Mouse (Mus musculus) brain, embryonic 14.5 days (tissue): ENCODE results near the gene Lrch1. TPM values are rescaled to one million over a fixed set of nuclear protein-coding genes. Genes with fewer than 3 reads are reported as not detected.

ENCODE experiments used
- DNase-seq: peaks from one replicate; pipeline ENCODE4 v3.0.0-alpha.2; 2011; ENCODE audit warnings: low read depth
- CTCF ChIP-seq: fragments of 200-500 bp; IDR thresholded peaks from 2 replicates; pipeline ENCODE4 v1.5.1; 2012; ENCODE audit warnings: inconsistent platforms, mild to moderate bottlenecking, moderate library complexity, borderline replicate concordance; ENCODE audit not compliant: insufficient read depth, insufficient read length; ENCODE audit errors: extremely low read depth
- POLR2A ChIP-seq: fragments of 200-500 bp; IDR thresholded peaks from 2 replicates; pipeline ENCODE4 v1.6.1; 2012; ENCODE audit warnings: mild to moderate bottlenecking, inconsistent platforms, borderline replicate concordance; ENCODE audit not compliant: poor library complexity, insufficient read depth, insufficient read length, severe bottlenecking; ENCODE audit errors: extremely low read depth
- polyA plus RNA-seq: library from polyadenylated mRNA; depleted of rRNA; stranded (reverse); fragments of >200 nt; gene quantifications from 2 replicates; pipeline ENCODE4 v1.2.3, GENCODE M21; 2012

The Lrch1 gene
- polyA plus RNA-seq, 1 experiment, result 15.3 TPM

DNA sequence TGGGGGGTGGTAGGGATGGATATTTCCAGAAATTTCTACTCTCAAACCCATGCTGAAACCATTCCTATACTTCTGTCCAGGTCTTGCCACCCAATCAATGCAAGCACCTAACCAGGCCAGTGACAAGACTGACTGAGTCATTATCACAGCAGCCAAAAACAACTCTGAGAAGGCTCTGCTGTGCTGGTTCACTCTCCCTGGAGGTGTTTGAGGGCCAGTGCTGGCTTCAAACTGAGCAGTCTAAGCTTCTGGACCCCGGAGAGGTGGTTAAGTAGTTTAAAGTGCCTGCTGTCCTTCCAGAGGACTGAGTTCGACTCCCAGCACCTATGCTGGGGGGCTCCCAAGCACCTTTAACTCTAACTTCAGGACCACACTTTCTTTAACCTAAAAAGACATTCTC, 107.3 kb downstream of the Lrch1 start:
- DNase-seq, result no peak
- TF ChIP-seq CTCF, result no peak
- TF ChIP-seq POLR2A, result no peak

DNA sequence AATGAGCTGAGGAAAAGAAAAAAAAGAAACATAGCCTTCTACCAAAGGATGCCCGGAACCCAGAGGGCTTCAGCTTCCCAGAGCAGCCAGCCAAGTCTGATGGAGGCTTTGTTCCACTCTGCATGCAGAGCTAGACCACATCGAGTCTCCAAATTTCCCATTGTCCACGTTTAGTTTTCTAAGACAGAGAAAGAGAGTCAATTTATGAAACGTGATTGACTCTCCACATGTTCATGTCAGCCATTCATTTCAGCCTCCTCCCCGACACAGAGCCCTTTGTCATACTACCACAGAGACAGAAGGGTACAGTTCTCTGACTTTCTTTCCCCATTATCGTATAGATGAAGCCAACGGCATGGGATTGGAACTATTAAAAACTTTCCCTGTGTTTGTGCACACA, 108.9 kb downstream of the Lrch1 start:
- no peak for TF ChIP-seq CTCF
- no peak for TF ChIP-seq POLR2A
- no peak for DNase-seq

DNA sequence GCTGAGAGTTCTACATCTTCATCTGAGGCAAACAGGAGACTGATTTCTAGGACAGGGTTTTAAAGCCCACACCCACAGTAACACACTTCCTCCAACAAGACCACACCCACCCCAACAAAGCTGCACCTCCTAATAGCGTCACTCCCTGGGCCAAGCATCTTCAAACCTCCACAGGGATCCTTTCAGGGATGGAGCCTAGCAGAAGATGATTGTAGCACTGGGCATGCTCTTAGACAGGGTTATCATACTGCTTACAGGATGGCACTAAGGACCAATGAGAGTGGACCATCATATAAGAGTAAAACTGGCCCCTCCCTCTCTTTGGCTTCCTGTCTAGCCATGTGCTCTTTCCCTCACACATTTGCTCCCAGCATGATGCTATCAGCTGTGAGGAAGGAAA, 112.7 kb downstream of the Lrch1 start:
- TF ChIP-seq POLR2A (no peak), CTCF (no peak)
- no peak for DNase-seq

DNA sequence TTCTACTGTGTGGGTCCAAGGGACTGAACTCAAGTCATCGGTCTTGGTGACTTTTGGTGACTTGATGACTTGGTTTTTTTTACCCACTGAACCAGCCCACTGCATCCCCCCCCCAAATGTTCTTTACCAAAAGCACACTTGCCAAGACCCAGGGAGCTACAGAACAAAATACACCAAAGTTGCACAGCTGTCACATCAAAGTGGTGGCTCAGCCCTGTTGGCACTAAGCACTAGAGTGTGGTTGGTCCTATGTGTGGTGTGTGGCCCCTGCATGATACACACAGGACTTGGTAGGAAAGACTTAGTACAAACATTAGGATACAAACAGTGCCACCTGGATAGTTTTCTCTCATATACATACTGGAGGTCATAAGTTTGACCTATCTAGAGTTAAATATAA, 113.5 kb downstream of the Lrch1 start:
- TF ChIP-seq CTCF, result no peak
- TF ChIP-seq POLR2A, result no peak
- no peak for DNase-seq

DNA sequence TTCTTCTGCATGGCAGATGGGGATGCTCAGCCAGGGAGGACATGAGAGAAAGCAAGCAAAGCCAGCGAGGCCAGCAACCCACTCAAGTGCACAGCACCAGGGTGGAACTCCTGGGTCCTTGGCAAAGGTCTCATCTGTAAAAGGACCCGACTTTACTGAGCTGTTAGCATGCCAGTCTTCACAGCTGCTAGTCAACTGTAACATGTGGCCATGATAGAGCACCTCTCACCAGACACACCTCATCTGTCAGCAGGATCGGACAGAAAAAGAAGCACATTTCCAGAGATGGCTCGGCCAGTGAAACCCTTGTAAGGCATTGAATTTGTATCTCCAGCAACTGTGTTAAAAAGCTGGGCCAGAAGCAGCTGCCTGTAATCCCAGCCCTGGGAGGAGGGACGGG, 116.0 kb downstream of the Lrch1 start:
- TF ChIP-seq POLR2A (no peak), CTCF (no peak)
- DNase-seq, result no peak

DNA sequence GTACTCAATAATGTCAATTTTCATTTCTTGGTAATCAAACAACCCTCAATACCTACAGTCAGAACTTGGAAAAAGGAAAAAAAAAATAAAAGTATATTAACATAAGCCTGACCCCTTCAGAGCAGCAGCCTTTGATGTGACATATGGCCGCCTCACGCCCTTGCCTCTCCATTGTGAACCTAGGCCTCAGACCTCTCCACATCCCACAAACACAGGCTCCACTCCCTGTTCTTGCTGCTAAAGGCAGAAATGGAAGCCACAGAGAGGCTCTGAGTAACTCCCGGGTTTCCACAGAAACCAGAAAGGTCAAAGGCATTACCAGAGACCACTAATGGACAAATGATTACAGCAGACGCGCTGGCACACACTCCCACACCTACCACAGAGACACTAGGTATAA, 116.6 kb downstream of the Lrch1 start:
- TF ChIP-seq CTCF (no peak), POLR2A (no peak)
- DNase-seq, result no peak

DNA sequence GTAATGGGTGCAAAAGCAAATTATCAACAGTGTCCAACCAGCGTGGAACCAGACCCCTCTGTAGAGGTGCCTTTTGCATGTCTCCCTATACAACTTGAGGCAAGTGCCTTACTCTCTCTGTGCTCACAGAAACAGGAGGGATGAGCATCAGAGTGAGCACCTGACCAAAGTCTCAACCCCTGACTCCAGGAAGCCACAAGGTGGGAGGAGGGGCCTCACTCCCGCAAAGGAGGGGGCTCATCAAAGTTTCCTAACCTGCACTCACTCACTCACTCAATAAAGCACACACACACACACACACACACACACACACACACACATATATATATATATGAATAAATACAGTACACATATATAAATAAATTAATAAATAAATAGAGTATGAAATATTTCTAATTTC, 117.1 kb downstream of the Lrch1 start:
- TF ChIP-seq CTCF (no peak), POLR2A (no peak)
- DNase-seq, result no peak

DNA sequence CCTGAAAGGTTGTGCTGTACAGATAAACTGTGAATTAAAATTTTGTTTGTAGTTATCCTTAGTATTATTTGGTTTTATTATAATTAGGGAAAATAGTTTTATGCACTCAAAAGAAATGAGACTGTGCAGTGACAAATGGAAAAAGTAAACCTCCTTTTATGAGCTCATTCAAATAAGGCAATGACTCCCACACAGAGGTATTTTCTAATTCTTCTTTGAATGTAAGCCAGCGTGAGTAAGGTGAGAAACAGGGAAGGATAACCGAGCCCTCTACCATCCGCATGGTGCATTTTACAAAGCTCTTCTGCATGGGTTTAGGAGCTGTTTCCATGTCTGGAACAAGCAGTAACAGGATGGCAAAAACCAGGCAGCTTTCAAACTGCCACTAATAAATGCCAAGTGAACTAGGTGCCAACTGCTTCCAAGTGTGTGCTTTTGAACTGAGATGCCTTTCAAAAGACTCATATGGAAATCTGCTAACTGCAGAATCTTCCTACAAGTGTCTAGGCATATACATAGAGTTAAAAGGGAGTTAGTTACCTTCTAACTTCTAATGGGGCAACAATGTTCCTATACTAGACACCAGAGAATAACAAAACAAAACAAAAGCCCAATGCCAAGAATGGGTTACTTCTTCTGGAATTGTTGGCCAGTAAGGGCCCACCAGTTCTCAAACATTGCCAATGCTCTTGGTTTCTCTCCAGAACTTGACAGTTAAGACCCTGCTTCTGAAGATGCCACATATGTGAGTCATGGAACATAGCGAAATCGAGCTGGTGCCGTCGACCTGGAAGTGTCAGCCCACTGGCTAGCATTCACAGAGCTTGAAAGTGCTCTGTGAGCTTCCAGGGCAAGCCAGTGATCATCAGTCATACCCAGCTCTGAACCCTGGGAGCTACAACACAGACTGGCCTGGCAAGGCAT, 124.7 kb downstream of the Lrch1 start:
- peak; percentile 62 for DNase-seq
- no peak for TF ChIP-seq CTCF
- TF ChIP-seq POLR2A, result no peak

DNA sequence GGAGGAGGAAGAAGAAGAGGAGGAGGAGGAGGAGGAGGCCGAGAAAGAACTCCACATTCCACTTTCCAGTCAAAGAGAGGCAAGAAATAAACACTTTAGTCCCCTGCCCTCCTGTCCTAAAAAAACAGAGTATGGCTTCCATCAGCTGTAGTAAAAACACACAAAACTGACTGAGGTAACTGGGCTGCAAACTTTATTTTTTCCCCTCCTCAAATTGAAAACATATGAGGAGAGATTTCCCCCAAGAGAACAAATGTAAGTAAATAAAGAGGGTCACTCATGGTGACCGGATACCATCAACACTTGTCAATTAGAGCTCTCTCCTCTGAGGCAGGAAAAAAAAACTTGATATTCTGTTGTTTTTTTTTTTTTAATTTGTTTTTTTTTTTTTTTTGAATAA, 125.6 kb downstream of the Lrch1 start:
- DNase-seq, result no peak
- no peak for TF ChIP-seq POLR2A
- no peak for TF ChIP-seq CTCF

DNA sequence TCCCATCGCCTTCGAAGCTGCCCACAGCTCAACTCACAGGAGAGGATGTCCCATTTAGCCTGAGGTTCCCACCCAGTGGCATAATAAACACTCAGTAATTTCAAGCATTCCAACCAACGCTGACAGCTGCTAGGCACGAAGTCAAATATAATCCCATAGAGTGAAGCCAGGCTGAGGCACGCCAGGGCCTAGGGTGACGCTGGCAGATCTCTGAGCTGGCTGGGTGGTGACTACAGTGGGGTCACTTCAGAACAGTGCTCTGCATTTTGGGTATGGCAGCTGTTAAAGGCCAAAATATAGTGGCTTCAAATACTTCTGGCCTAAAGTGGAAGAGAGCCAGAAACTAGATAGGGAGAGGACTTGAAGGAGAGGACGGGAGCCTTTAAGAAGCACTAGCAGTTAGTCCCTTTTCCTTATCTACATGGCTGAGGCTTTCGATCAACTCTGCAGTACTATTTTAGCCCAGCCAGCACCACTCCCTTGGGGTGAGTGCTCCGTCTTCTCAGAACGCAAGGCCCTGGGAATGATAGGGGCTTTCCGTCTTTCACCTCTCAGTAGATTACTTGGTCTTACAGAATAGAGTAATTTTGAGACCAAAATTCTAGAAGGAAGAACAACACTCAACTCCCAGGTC, 127.4 kb downstream of the Lrch1 start:
- TF ChIP-seq POLR2A, result no peak
- no peak for DNase-seq

DNA sequence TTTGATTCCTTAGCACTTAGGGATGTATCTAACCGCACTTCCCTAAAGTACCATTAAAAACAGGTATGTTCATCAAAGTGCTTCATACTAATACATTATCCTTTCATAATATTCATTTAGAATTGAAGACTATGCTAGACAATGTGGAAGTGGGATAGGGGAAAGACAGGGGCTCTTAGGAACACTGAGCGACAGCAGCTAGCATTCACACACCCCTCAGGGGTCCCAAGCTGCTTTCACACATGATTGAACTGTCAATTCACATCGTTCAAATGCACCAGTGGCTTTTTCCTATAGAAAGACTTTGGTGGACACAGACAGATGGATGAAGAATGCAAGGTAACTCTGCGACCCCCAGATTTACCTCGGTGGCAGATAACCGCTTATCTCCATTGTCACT, 131.0 kb downstream of the Lrch1 start:
- DNase-seq, result peak; percentile 54

DNA sequence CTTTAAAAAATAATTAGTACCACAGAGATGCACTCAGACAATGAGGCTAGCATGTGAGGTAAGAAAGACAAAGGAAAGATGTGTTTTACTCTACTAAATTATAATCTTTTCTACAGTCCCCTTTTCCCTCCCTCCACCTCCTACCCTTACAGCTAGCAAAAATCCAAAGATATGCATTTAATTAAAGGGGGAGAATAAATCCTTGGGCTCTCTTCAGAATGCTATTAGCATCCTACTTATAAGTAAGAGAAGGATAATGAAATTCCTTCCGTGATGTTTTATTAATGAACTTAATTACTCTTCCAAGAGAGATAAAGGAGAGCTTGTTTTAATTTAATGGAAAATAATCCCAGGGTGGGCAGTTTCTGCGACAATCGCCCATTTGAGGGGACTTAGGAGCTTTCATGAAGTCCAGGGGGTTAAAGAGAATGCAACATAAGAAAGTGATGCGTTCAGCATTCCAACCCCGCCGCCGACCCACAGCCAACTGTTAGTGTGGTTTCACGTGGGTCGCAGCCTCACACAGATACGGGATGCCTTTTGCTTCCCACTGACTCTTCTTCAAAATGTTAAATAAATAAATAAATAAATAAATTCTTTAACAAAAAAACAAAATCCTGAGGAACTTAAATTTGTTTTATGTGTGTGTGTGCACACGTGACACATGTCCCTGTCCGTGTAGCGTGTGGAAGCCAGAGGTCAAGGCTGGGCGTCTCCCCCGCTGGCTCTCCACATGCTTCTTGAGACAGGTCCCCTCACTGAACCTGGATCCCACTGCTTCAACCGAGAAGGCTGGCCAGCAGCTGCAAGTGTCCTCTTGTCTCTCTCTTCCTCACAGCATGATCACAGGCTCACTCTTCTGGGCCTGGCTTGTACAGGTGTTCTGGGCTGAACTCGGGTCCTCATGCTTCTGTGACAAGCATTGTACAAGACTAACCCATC, 132.6 kb downstream of the Lrch1 start:
- peak; percentile 52 for DNase-seq
- TF ChIP-seq CTCF (no peak), POLR2A (no peak)

More for the DNA sequence above, 131.0 kb downstream of the Lrch1 start:
- TF ChIP-seq CTCF (no peak), POLR2A (no peak)
